Mouse (Mus musculus): Measurements from ENCODE around the gene Inafm1. TPM values are rescaled to one million over a fixed set of nuclear protein-coding genes. Genes with fewer than 3 reads are reported as not detected.

Gene Inafm1
- polyA plus RNA-seq, 1 experiment from 2014 or later, result 16.4 TPM

DNA sequence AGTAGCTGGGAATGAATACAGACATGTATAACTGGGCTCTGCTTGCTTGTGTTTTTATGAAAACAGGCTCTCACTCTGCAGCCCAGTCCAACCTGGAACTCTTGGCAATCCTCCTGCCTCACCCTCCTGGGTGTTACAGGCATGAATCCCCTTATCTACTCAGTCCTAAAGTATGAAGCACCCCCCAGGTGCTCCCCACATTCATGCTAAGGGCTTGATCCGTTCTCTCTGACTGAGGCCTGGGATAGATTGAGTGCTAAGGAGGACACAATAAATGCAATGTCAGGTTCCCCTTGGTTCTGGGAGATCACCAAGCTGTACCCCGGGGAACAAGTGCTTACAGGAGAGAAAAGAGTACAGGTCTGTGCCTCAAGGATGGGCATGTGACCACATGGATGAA is 24.2 kb upstream of the Inafm1 start:
- Histone ChIP-seq H3K4me3 (ENCODE audit: low read length) (no peak overlapping the region), H3K4me2 (replicated peaks; ENCODE audit: low read depth, low read length) (no peak overlapping the region), H3K36me3 (ENCODE audit: insufficient read depth, low read length) (no peaks in the 10 kb centered on the region), H3K27ac (ENCODE audit: low read length) (peak overlapping the region; percentile 85; the same call in 1 of the 2 replicates), H3K27me3 (ENCODE audit: insufficient read depth, low read length) (no peaks in the 10 kb centered on the region), H3K4me1 (ENCODE audit: insufficient read depth, low read length) (peaks cover 35% of the 10 kb centered on the region), H3K9me3 (ENCODE audit: low read length) (no peaks in the 10 kb centered on the region), H3K9ac (replicated peaks; ENCODE audit: low read length) (peak overlapping the region; percentile 13)
- 57% methylated on average over 2 of the region's 2 CpGs for WGBS
- ATAC-seq (ENCODE audit: low FRiP score, low TSS enrichment), result no peak

DNA sequence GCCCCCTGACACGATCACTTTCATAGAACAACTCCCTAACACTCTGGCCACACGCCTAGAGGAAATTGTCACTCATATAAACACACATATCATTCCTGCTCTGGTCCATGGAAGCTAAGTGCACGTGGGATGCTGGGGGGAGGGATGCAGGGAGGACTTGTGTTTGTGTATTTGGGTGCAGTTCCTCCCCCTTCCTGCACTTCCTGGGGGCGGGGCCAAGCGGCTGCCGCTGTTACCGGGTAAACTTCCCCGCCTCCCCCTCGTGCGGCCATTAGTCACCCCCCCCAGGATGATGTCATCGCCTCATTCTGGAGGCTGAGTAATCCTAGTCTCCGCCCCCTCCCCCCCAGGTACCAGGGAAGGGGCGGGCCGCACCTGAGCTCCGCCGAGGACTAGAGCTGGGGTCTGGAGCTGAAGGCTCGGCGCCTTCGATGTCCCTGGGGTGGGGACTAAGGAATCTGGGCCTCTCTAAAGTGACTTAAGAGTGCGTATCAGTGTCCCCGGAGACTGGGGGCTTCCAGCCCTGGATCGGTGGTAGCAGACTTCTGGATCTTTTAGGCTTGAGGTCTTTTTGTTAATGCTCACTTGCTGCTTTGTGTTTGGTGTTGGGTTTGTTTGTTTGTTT is 23.5 kb upstream of the Inafm1 start:
- peak overlapping the region; percentile 47 for H3K4me3 ChIP-seq (ENCODE audit: low read length)
- H3K27me3 ChIP-seq (ENCODE audit: insufficient read depth, low read length), result no peaks in the 10 kb centered on the region
- peak overlapping the region; percentile 80 for H3K4me2 ChIP-seq (replicated peaks; ENCODE audit: low read depth, low read length)
- H3K36me3 ChIP-seq (ENCODE audit: insufficient read depth, low read length), result no peaks in the 10 kb centered on the region
- peak; percentile 17; the same call in 1 of the 2 replicates for ATAC-seq (ENCODE audit: low FRiP score, low TSS enrichment)
- 0% methylated on average over 22 of the region's 22 CpGs for WGBS
- peaks cover 35% of the 10 kb centered on the region for H3K4me1 ChIP-seq (ENCODE audit: insufficient read depth, low read length)
- no peaks in the 10 kb centered on the region for H3K9me3 ChIP-seq (ENCODE audit: low read length)
- H3K9ac ChIP-seq (replicated peaks; ENCODE audit: low read length), result peak overlapping the region; percentile 69
- peak overlapping the region; percentile 85 for H3K27ac ChIP-seq (ENCODE audit: low read length)

DNA sequence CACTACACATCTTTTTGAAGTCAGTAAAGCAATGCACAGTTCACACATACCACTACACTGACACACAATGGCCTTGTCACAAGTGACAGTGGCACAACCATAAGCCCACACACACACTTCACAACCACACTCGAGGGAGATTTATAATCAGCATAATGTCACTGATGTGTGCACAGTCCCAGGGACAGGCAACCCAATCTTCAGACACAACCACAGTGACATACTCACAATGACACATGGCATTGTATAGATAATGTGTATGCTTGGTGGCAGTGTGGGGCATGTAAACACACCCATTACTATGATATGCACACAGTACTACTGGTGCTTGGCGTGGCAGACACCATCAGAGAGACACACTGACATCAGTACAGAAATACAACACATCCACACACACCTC is 22.7 kb upstream of the Inafm1 start:
- Histone ChIP-seq H3K9ac (replicated peaks; ENCODE audit: low read length) (no peak overlapping the region), H3K9me3 (ENCODE audit: low read length) (no peaks in the 10 kb centered on the region), H3K36me3 (ENCODE audit: insufficient read depth, low read length) (no peaks in the 10 kb centered on the region), H3K4me2 (replicated peaks; ENCODE audit: low read depth, low read length) (peak overlapping the region; percentile 80; the same call in 1 of the 2 replicates), H3K27ac (ENCODE audit: low read length) (peak overlapping the region; percentile 85), H3K4me3 (ENCODE audit: low read length) (no peak overlapping the region), H3K4me1 (ENCODE audit: insufficient read depth, low read length) (peaks cover 35% of the 10 kb centered on the region), H3K27me3 (ENCODE audit: insufficient read depth, low read length) (no peaks in the 10 kb centered on the region)
- ATAC-seq (ENCODE audit: low FRiP score, low TSS enrichment), result peak; percentile 14; the same call in 1 of the 2 replicates
- WGBS, result 31% methylated on average over 2 of the region's 2 CpGs

DNA sequence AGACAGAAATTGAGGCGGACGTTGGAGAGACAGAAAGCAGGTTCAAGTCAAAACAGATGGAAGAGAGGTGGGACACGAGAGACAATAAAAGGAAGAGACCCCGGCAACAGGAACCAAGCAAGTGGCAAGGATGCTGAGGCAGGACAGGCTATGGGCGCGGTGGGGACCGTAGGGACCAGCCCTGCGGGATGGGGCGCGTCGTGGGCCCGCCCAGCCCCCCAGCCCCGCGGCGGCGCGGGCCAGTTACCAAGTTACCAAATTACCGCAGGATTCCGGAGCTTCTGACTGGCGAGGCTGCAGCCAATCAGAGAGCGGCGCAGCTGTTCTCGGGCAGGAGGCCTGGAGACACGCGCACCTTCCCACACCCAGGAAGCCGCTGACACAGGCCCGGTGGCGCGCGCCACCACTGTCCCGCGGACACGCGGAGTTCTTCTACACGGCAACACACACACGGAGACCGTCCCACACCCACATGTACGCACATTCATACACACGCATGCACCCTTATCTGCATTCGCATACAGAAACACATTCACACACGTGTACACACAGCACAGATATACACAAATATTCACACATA is 22.0 kb upstream of the Inafm1 start:
- Histone ChIP-seq H3K4me2 (replicated peaks; ENCODE audit: low read depth, low read length) (peak overlapping the region; percentile 90), H3K4me1 (ENCODE audit: insufficient read depth, low read length) (peaks cover 35% of the 10 kb centered on the region), H3K9ac (replicated peaks; ENCODE audit: low read length) (peak overlapping the region; percentile 67), H3K4me3 (ENCODE audit: low read length) (peak overlapping the region; percentile 48), H3K27me3 (ENCODE audit: insufficient read depth, low read length) (no peaks in the 10 kb centered on the region), H3K9me3 (ENCODE audit: low read length) (no peaks in the 10 kb centered on the region), H3K27ac (ENCODE audit: low read length) (peak overlapping the region; percentile 94), H3K36me3 (ENCODE audit: insufficient read depth, low read length) (no peaks in the 10 kb centered on the region)
- 1% methylated on average over 39 of the region's 41 CpGs for WGBS
- ATAC-seq (ENCODE audit: low FRiP score, low TSS enrichment), result peak; percentile 47

DNA sequence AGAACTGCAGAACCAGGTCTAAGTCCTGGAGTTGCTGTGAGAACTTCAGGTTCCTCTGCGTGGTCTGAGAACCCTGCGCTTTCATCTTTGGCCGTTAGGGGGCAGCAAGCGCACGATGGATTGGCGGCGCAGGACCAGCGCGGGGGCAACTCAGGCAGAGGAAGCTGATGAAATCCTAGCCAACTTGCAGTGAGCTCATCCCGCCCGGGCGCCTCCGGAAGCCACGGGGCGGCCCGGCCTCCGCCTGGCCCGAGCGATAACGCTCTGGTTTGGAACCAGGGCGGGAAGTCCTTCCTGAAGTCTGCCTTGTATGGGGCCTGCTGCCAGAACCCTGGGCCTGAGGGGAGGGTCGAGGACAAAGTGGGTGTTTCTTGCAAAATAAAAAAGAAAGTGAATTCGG is 21.4 kb upstream of the Inafm1 start:
- Histone ChIP-seq H3K9me3 (ENCODE audit: low read length) (no peaks in the 10 kb centered on the region), H3K27ac (ENCODE audit: low read length) (peak overlapping the region; percentile 94), H3K27me3 (ENCODE audit: insufficient read depth, low read length) (no peaks in the 10 kb centered on the region), H3K4me1 (ENCODE audit: insufficient read depth, low read length) (peaks cover 31% of the 10 kb centered on the region), H3K4me2 (replicated peaks; ENCODE audit: low read depth, low read length) (peak overlapping the region; percentile 90), H3K36me3 (ENCODE audit: insufficient read depth, low read length) (no peaks in the 10 kb centered on the region), H3K9ac (replicated peaks; ENCODE audit: low read length) (peak overlapping the region; percentile 67), H3K4me3 (ENCODE audit: low read length) (peak overlapping the region; percentile 48)
- WGBS, result under 1% methylated on average over 23 of the region's 23 CpGs
- peak; percentile 85 for ATAC-seq (ENCODE audit: low FRiP score, low TSS enrichment)

DNA sequence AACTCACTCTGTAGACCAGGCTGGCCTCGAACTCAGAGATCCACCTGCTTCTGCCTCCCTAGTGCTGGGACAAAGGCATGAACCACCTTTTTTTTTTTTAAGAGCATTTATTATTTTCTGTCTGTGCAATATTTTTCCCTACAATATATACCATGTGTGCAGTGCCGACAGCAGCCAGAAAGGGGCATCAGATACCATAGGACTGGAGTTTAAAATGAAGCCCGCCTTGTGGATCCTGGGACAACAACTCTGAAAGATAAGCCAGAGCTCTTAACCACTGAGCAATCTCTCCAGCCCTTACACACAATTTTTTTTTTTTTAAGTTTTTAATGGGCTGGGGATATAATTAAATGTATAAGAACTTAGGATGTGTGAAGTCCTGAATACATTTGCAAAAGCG is 20.9 kb upstream of the Inafm1 start:
- 27% methylated on average over 4 of the region's 4 CpGs for whole genome bisulfite sequencing
- H3K4me1 ChIP-seq (ENCODE audit: insufficient read depth, low read length), result peaks cover 28% of the 10 kb centered on the region
- H3K4me3 ChIP-seq (ENCODE audit: low read length), result peak overlapping the region; percentile 48
- no peak for ATAC-seq (ENCODE audit: low FRiP score, low TSS enrichment)
- peak overlapping the region; percentile 94 for H3K27ac ChIP-seq (ENCODE audit: low read length)
- H3K9me3 ChIP-seq (ENCODE audit: low read length), result no peaks in the 10 kb centered on the region
- H3K27me3 ChIP-seq (ENCODE audit: insufficient read depth, low read length), result no peaks in the 10 kb centered on the region
- no peaks in the 10 kb centered on the region for H3K36me3 ChIP-seq (ENCODE audit: insufficient read depth, low read length)
- peak overlapping the region; percentile 67 for H3K9ac ChIP-seq (replicated peaks; ENCODE audit: low read length)
- peak overlapping the region; percentile 90 for H3K4me2 ChIP-seq (replicated peaks; ENCODE audit: low read depth, low read length)

DNA sequence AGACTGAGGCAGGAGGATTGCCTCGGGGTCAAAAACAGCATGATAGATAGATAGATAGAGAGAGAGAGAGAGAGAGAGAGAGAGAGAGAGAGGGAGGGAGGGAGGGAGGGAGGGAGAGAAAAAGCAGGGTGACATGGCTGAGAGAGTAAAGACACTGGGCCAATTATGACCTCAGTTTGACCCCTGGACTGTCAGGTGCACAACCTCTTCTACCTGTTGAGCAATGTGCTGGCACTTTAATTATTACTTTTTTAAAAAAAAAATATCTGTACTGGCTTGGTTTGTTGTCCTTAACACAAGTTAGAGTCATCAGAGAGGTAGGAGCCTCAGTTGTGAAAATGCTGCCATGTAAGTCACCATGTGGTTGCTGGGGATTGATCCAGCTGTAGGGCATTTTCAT is 14.4 kb upstream of the Inafm1 start:
- Histone ChIP-seq H3K9ac (replicated peaks; ENCODE audit: low read length) (no peak overlapping the region), H3K4me3 (ENCODE audit: low read length) (no peak overlapping the region), H3K36me3 (ENCODE audit: insufficient read depth, low read length) (peaks cover 13% of the 10 kb centered on the region), H3K4me2 (replicated peaks; ENCODE audit: low read depth, low read length) (no peak overlapping the region), H3K9me3 (ENCODE audit: low read length) (no peaks in the 10 kb centered on the region), H3K27me3 (ENCODE audit: insufficient read depth, low read length) (no peaks in the 10 kb centered on the region), H3K4me1 (ENCODE audit: insufficient read depth, low read length) (peaks cover 11% of the 10 kb centered on the region; the same call in 1 of the 2 replicates), H3K27ac (ENCODE audit: low read length) (no peak overlapping the region)
- no peak for ATAC-seq (ENCODE audit: low FRiP score, low TSS enrichment)
- WGBS, result 77% methylated on average over 1 of the region's 1 CpGs

DNA sequence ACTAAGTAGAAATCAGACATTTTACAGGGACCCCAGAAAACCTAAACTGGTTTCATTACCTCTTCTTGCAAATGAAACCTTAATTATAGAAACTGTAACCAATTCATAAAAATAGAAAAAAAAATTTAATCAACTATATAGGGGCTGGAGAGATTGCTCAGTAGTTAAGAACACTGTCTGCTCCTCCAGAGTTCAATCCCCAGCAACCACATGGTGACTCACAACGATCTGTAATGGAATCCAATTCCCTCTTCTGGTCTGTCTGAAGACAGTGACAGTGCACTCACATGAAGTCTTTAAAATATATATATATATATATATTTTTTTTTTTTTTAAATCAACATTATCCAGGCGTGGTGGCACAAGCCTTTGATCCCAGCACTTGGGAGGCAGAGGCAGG is 13.6 kb upstream of the Inafm1 start:
- no peak for ATAC-seq (ENCODE audit: low FRiP score, low TSS enrichment)

DNA sequence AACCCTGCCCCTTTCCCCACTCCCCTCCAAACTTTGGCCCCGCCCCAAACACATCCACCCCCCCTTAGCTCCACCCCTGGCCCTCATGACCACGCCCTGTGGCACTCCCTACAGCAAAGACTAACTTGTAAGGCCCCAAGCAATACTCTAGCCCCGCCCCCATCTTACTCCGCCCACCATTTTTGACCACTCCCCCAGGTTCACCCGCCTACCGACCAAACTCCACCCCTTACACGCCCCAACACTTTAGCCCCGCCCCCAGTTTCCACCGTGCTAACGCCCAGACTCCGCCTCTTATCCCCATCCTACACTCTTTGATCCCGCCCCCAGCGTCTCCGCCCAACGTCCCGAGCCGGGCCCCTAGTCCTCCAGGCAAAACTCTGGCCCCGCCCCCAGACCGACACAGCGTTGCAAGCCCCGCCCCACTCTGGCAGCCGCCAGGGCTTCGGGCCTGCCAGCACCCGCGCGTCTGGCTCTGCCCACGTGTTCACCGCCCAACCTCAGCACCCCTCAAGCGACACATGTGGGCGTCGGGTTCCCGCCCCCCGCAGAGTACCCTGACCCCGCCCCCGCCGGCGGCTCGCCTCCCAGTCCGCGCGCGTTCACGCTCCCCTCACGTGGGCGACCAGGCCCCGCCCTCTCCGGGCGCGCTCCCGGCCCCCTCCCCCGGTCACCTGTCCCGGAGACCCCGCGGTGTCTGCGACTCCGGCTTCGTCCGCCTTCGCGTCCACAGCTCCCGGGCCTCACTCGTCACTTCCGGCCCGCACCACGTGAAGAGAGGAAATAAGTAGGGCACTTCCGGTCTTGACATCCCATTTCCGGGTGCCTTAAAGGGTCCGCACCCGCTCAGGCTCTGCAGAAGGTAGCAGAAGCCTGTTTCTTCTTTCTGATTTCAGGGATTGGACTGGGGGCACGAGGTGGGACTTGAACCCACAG is 12.9 kb upstream of the Inafm1 start, which contains the start of gene Ccdc9:
Ccdc9 (minus strand) TSS at position 770 of the 936 bp plus-strand sequence.
- 0% methylated on average over 56 of the region's 70 CpGs for WGBS
- H3K9ac ChIP-seq (replicated peaks; ENCODE audit: low read length), result peak within 1 kb of the TSS; percentile 88

More for the DNA sequence above, 13.6 kb upstream of the Inafm1 start:
- no peaks in the 10 kb centered on the region for H3K9me3 ChIP-seq (ENCODE audit: low read length)
- peak overlapping the region; percentile 99 for H3K27ac ChIP-seq (ENCODE audit: low read length)
- peak overlapping the region; percentile 82 for H3K4me2 ChIP-seq (replicated peaks; ENCODE audit: low read depth, low read length)
- H3K27me3 ChIP-seq (ENCODE audit: insufficient read depth, low read length), result no peaks in the 10 kb centered on the region
- peak overlapping the region; percentile 88 for H3K9ac ChIP-seq (replicated peaks; ENCODE audit: low read length)
- H3K4me3 ChIP-seq (ENCODE audit: low read length), result peak overlapping the region; percentile 76
- peaks cover 21% of the 10 kb centered on the region for H3K36me3 ChIP-seq (ENCODE audit: insufficient read depth, low read length)
- WGBS, result 72% methylated on average over 2 of the region's 2 CpGs
- H3K4me1 ChIP-seq (ENCODE audit: insufficient read depth, low read length), result peaks cover 11% of the 10 kb centered on the region; the same call in 1 of the 2 replicates

More for the DNA sequence above, 12.9 kb upstream of the Inafm1 start, which contains the start of gene Ccdc9:
- peak; percentile 92 for ATAC-seq (ENCODE audit: low FRiP score, low TSS enrichment)
- Histone ChIP-seq H3K4me1 (ENCODE audit: insufficient read depth, low read length) (peaks cover 11% of the 10 kb centered on the region; the same call in 1 of the 2 replicates), H3K4me3 (ENCODE audit: low read length) (peak within 1 kb of the TSS; percentile 76), H3K27me3 (ENCODE audit: insufficient read depth, low read length) (no peaks in the 10 kb centered on the region), H3K36me3 (ENCODE audit: insufficient read depth, low read length) (peaks cover 26% of the 10 kb centered on the region), H3K4me2 (replicated peaks; ENCODE audit: low read depth, low read length) (peak within 1 kb of the TSS; percentile 82), H3K27ac (ENCODE audit: low read length) (peak within 1 kb of the TSS; percentile 99), H3K9me3 (ENCODE audit: low read length) (no peaks in the 10 kb centered on the region)

All from kidney, embryonic 16.5 days (tissue).